Mouse (Mus musculus): ENCODE results near the gene Nsg2. TPM values are rescaled to one million over a fixed set of nuclear protein-coding genes. Genes with fewer than 3 reads are reported as not detected.

Nsg2 gene
- polyA plus RNA-seq, 1 experiment from 2014 or later: 157 TPM

GRCm38 (mm10) chr11:32057861-32058260 lies 57.6 kb downstream of the Nsg2 start:
- Histone ChIP-seq H3K36me3 (replicated peaks; ENCODE audit: control insufficient read depth, insufficient read depth) (peaks cover 63% of the 10 kb centered on the region), H3K9ac (0 out of 2 replicates have a peak overlapping the region, but pooled peaks have one; percentile 13), H3K9me3 (ENCODE audit: control insufficient read depth, low read length) (no peaks in the 10 kb centered on the region), H3K27ac (peak overlapping the region; percentile 56), H3K4me2 (replicated peaks) (no peak overlapping the region), H3K4me1 (replicated peaks; ENCODE audit: control insufficient read depth, insufficient read depth, low read length) (peaks cover 18% of the 10 kb centered on the region), H3K4me3 (replicated peaks; ENCODE audit: low read length) (no peak overlapping the region), H3K27me3 (ENCODE audit: control insufficient read depth, insufficient read depth, low read length) (no peaks in the 10 kb centered on the region)
- 40% methylated on average over 13 of the region's 13 CpGs for WGBS
- ATAC-seq (ENCODE audit: low FRiP score) (no peak), DNase-seq (ENCODE audit: low spot score) (no peak)

GRCm38 (mm10) chr11:32061020-32061419 lies 60.8 kb downstream of the Nsg2 start:
- ATAC-seq (ENCODE audit: low FRiP score) (no peak), DNase-seq (ENCODE audit: low spot score) (no peak)
- H3K4me1 ChIP-seq (replicated peaks; ENCODE audit: control insufficient read depth, insufficient read depth, low read length): peaks cover 32% of the 10 kb centered on the region
- H3K9ac ChIP-seq: no peak overlapping the region
- no peaks in the 10 kb centered on the region for H3K27me3 ChIP-seq (ENCODE audit: control insufficient read depth, insufficient read depth, low read length)
- H3K36me3 ChIP-seq (replicated peaks; ENCODE audit: control insufficient read depth, insufficient read depth): peaks cover 47% of the 10 kb centered on the region
- H3K9me3 ChIP-seq (ENCODE audit: control insufficient read depth, low read length): no peaks in the 10 kb centered on the region
- no peak overlapping the region for H3K4me3 ChIP-seq (replicated peaks; ENCODE audit: low read length)
- WGBS: 79% methylated on average over 2 of the region's 2 CpGs
- H3K4me2 ChIP-seq (replicated peaks): no peak overlapping the region
- H3K27ac ChIP-seq: peak overlapping the region; percentile 45; the same call in 1 of the 2 replicates

GRCm38 (mm10) chr11:32061874-32062273 lies 61.6 kb downstream of the Nsg2 start:
- ATAC-seq (ENCODE audit: low FRiP score): no peak
- Histone ChIP-seq H3K36me3 (replicated peaks; ENCODE audit: control insufficient read depth, insufficient read depth) (peaks cover 40% of the 10 kb centered on the region), H3K4me3 (replicated peaks; ENCODE audit: low read length) (no peak overlapping the region), H3K27ac (peak overlapping the region; percentile 51; the same call in 1 of the 2 replicates), H3K9me3 (ENCODE audit: control insufficient read depth, low read length) (no peaks in the 10 kb centered on the region), H3K27me3 (ENCODE audit: control insufficient read depth, insufficient read depth, low read length) (no peaks in the 10 kb centered on the region), H3K4me1 (replicated peaks; ENCODE audit: control insufficient read depth, insufficient read depth, low read length) (peaks cover 32% of the 10 kb centered on the region), H3K9ac (no peak overlapping the region), H3K4me2 (replicated peaks) (no peak overlapping the region)
- WGBS: 89% methylated on average over 10 of the region's 10 CpGs
- no peak for DNase-seq (ENCODE audit: low spot score)

GRCm38 (mm10) chr11:32063775-32064510 lies 63.7 kb downstream of the Nsg2 start:
- peak overlapping the region; percentile 84 for H3K27ac ChIP-seq
- H3K9ac ChIP-seq: peak overlapping the region; percentile 45
- H3K4me3 ChIP-seq (replicated peaks; ENCODE audit: low read length): no peak overlapping the region
- DNase-seq (ENCODE audit: low spot score) (peak; percentile 74), ATAC-seq (ENCODE audit: low FRiP score) (peak; percentile 59)
- H3K9me3 ChIP-seq (ENCODE audit: control insufficient read depth, low read length): no peaks in the 10 kb centered on the region
- peaks cover 20% of the 10 kb centered on the region for H3K36me3 ChIP-seq (replicated peaks; ENCODE audit: control insufficient read depth, insufficient read depth)
- no peaks in the 10 kb centered on the region for H3K27me3 ChIP-seq (ENCODE audit: control insufficient read depth, insufficient read depth, low read length)
- peaks cover 28% of the 10 kb centered on the region for H3K4me1 ChIP-seq (replicated peaks; ENCODE audit: control insufficient read depth, insufficient read depth, low read length)
- H3K4me2 ChIP-seq (replicated peaks): peak overlapping the region; percentile 21; the same call in 1 of the 2 replicates
- WGBS: 4% methylated on average over 10 of the region's 10 CpGs

GRCm38 (mm10) chr11:32064511-32064862 lies 64.2 kb downstream of the Nsg2 start:
- Histone ChIP-seq H3K9me3 (ENCODE audit: control insufficient read depth, low read length) (no peaks in the 10 kb centered on the region), H3K9ac (0 out of 2 replicates have a peak overlapping the region, but pooled peaks have one; percentile 45), H3K4me1 (replicated peaks; ENCODE audit: control insufficient read depth, insufficient read depth, low read length) (peaks cover 28% of the 10 kb centered on the region), H3K4me2 (replicated peaks) (no peak overlapping the region), H3K4me3 (replicated peaks; ENCODE audit: low read length) (no peak overlapping the region), H3K27ac (peak overlapping the region; percentile 84), H3K27me3 (ENCODE audit: control insufficient read depth, insufficient read depth, low read length) (no peaks in the 10 kb centered on the region), H3K36me3 (replicated peaks; ENCODE audit: control insufficient read depth, insufficient read depth) (peaks cover 14% of the 10 kb centered on the region)
- peak; percentile 36; the same call in 1 of the 2 replicates for ATAC-seq (ENCODE audit: low FRiP score)
- no peak for DNase-seq (ENCODE audit: low spot score)
- 8% methylated on average over 5 of the region's 5 CpGs for WGBS

GRCm38 (mm10) chr11:32068736-32069490 lies 68.7 kb downstream of the Nsg2 start:
- peak overlapping the region; percentile 40; the same call in 1 of the 2 replicates for H3K27ac ChIP-seq
- H3K36me3 ChIP-seq (replicated peaks; ENCODE audit: control insufficient read depth, insufficient read depth): no peaks in the 10 kb centered on the region
- 65% methylated on average over 12 of the region's 12 CpGs for WGBS
- no peak overlapping the region for H3K9ac ChIP-seq
- no peak for DNase-seq (ENCODE audit: low spot score)
- H3K4me1 ChIP-seq (replicated peaks; ENCODE audit: control insufficient read depth, insufficient read depth, low read length): peaks cover 16% of the 10 kb centered on the region
- H3K27me3 ChIP-seq (ENCODE audit: control insufficient read depth, insufficient read depth, low read length): no peaks in the 10 kb centered on the region
- no peak overlapping the region for H3K4me3 ChIP-seq (replicated peaks; ENCODE audit: low read length)
- no peak overlapping the region for H3K4me2 ChIP-seq (replicated peaks)
- ATAC-seq (ENCODE audit: low FRiP score): no peak
- H3K9me3 ChIP-seq (ENCODE audit: control insufficient read depth, low read length): no peaks in the 10 kb centered on the region

GRCm38 (mm10) chr11:32075163-32075562 lies 74.9 kb downstream of the Nsg2 start:
- ATAC-seq (ENCODE audit: low FRiP score) (no peak), DNase-seq (ENCODE audit: low spot score) (no peak)
- Histone ChIP-seq H3K9me3 (ENCODE audit: control insufficient read depth, low read length) (no peaks in the 10 kb centered on the region), H3K27ac (no peak overlapping the region), H3K36me3 (replicated peaks; ENCODE audit: control insufficient read depth, insufficient read depth) (no peaks in the 10 kb centered on the region), H3K27me3 (ENCODE audit: control insufficient read depth, insufficient read depth, low read length) (no peaks in the 10 kb centered on the region), H3K9ac (no peak overlapping the region), H3K4me1 (replicated peaks; ENCODE audit: control insufficient read depth, insufficient read depth, low read length) (no peaks in the 10 kb centered on the region), H3K4me2 (replicated peaks) (no peak overlapping the region), H3K4me3 (replicated peaks; ENCODE audit: low read length) (no peak overlapping the region)
- WGBS: 70% methylated on average over 2 of the region's 2 CpGs

- ATAC-seq (ENCODE audit: low FRiP score): no peak
- H3K4me3 ChIP-seq (replicated peaks; ENCODE audit: low read length): no peak overlapping the region
- no peak overlapping the region for H3K27ac ChIP-seq
- H3K9ac ChIP-seq: no peak overlapping the region
- H3K9me3 ChIP-seq (ENCODE audit: control insufficient read depth, low read length): no peaks in the 10 kb centered on the region
- H3K4me1 ChIP-seq (replicated peaks; ENCODE audit: control insufficient read depth, insufficient read depth, low read length): peaks cover 24% of the 10 kb centered on the region
- H3K4me2 ChIP-seq (replicated peaks): no peak overlapping the region
- H3K27me3 ChIP-seq (ENCODE audit: control insufficient read depth, insufficient read depth, low read length): no peaks in the 10 kb centered on the region
- no peak for DNase-seq (ENCODE audit: low spot score)
- 73% methylated on average over 3 of the region's 3 CpGs for WGBS
- no peaks in the 10 kb centered on the region for H3K36me3 ChIP-seq (replicated peaks; ENCODE audit: control insufficient read depth, insufficient read depth)
Measured at GRCm38 (mm10) chr11:32083462-32083861, 83.2 kb downstream of the Nsg2 start.

- no peaks in the 10 kb centered on the region for H3K9me3 ChIP-seq (ENCODE audit: control insufficient read depth, low read length)
- H3K27me3 ChIP-seq (ENCODE audit: control insufficient read depth, insufficient read depth, low read length): no peaks in the 10 kb centered on the region
- peak overlapping the region; percentile 22; the same call in 1 of the 2 replicates for H3K9ac ChIP-seq
- DNase-seq (ENCODE audit: low spot score) (no peak), ATAC-seq (ENCODE audit: low FRiP score) (0 out of 2 replicates have a peak, but pooled peaks have one; percentile 5)
- H3K4me3 ChIP-seq (replicated peaks; ENCODE audit: low read length): no peak overlapping the region
- WGBS: 63% methylated on average over 1 of the region's 1 CpGs
- peaks cover 24% of the 10 kb centered on the region for H3K4me1 ChIP-seq (replicated peaks; ENCODE audit: control insufficient read depth, insufficient read depth, low read length)
- H3K4me2 ChIP-seq (replicated peaks): no peak overlapping the region
- H3K27ac ChIP-seq: peak overlapping the region; percentile 98
- H3K36me3 ChIP-seq (replicated peaks; ENCODE audit: control insufficient read depth, insufficient read depth): no peaks in the 10 kb centered on the region
Measured at GRCm38 (mm10) chr11:32086525-32086924, 86.3 kb downstream of the Nsg2 start.

All from hindbrain, embryonic 14.5 days (tissue).